Mouse (Mus musculus): Measurements from ENCODE around the gene Timm17a. TPM values are rescaled to one million over a fixed set of nuclear protein-coding genes. Genes with fewer than 3 reads are reported as not detected.

Timm17a gene
- 203 and 204 TPM in 2 replicates for polyA plus RNA-seq (2015; fragmentation: Nextera tagmentation; extraction: Ambion mirVana)

- Histone ChIP-seq H3K9ac (peak within 1 kb of the TSS; percentile 90), H3K4me2 (peak within 1 kb of the TSS; percentile 82), H3K4me3 (replicated peaks) (peak within 1 kb of the TSS; percentile 88), H3K27me3 (no peaks in the 10 kb centered on the region), H3K27ac (peak within 1 kb of the TSS; percentile 70), H3K36me3 (peaks cover 16% of the 10 kb centered on the region), H3K4me1 (replicated peaks) (peaks cover 30% of the 10 kb centered on the region), H3K9me3 (replicated peaks) (no peaks in the 10 kb centered on the region)
- WGBS (ENCODE audit: insufficient replicate concordance) = under 1% methylated on average over 51 of the region's 51 CpGs
- peak; percentile 100 for ATAC-seq (ENCODE audit: low read depth)
- DNase-seq = peak; percentile 89
These were observed at the start of gene Timm17a for GRCm38 (mm10) chr1:135313284-135314031. TSS of gene Timm17a (minus strand) at chr1:135313778.

- no peaks in the 10 kb centered on the region for H3K9me3 ChIP-seq (replicated peaks)
- H3K4me2 ChIP-seq = no peak overlapping the region
- H3K27ac ChIP-seq = no peak overlapping the region
- ATAC-seq (ENCODE audit: low read depth) = no peak
- DNase-seq = no peak
- no peaks in the 10 kb centered on the region for H3K4me1 ChIP-seq (replicated peaks)
- no peaks in the 10 kb centered on the region for H3K36me3 ChIP-seq
- H3K4me3 ChIP-seq (replicated peaks) = no peak overlapping the region
- 0 out of 2 replicates have a peak, but pooled peaks cover 7% of the 10 kb centered on the region for H3K27me3 ChIP-seq
- H3K9ac ChIP-seq = no peak overlapping the region
These were observed 48.5 kb upstream of the Timm17a start for GRCm38 (mm10) chr1:135362115-135362514.

DNA sequence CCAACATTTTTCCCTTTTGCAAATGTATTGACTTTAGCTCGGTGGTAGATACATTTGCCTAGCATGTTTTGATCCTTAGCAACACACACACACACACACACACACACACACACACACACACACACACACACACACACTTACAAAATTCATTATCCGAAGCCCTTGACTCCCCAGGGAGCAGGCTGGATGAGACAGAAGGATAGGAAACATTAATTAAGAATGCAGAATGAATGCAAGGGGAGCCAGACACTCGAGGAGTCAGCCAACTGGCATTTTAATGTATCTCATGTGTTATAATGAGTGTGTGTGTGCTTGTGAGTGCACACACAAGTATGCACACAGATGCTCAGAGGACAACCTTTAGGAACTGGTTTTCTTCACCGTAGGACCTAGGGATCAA is 47.9 kb upstream of the Timm17a start:
- Histone ChIP-seq H3K9ac (no peak overlapping the region), H3K9me3 (replicated peaks) (no peaks in the 10 kb centered on the region), H3K4me3 (replicated peaks) (no peak overlapping the region), H3K36me3 (no peaks in the 10 kb centered on the region), H3K4me1 (replicated peaks) (no peaks in the 10 kb centered on the region), H3K27ac (no peak overlapping the region), H3K27me3 (0 out of 2 replicates have a peak, but pooled peaks cover 5% of the 10 kb centered on the region), H3K4me2 (no peak overlapping the region)
- DNase-seq (no peak), ATAC-seq (ENCODE audit: low read depth) (no peak)
- 57% methylated on average over 4 of the region's 4 CpGs for WGBS (ENCODE audit: insufficient replicate concordance)

GRCm38 (mm10) chr1:135359071-135359470 is 45.5 kb upstream of the Timm17a start:
- Histone ChIP-seq H3K4me3 (replicated peaks) (no peak overlapping the region), H3K4me1 (replicated peaks) (no peaks in the 10 kb centered on the region), H3K9ac (no peak overlapping the region), H3K4me2 (no peak overlapping the region), H3K36me3 (no peaks in the 10 kb centered on the region), H3K27ac (no peak overlapping the region), H3K27me3 (no peaks in the 10 kb centered on the region), H3K9me3 (replicated peaks) (no peaks in the 10 kb centered on the region)
- WGBS (ENCODE audit: insufficient replicate concordance) = 29% methylated on average over 2 of the region's 2 CpGs
- no peak for ATAC-seq (ENCODE audit: low read depth)
- no peak for DNase-seq

- Histone ChIP-seq H3K27me3 (no peaks in the 10 kb centered on the region), H3K4me1 (replicated peaks) (no peaks in the 10 kb centered on the region), H3K27ac (no peak overlapping the region), H3K36me3 (no peaks in the 10 kb centered on the region), H3K9me3 (replicated peaks) (no peaks in the 10 kb centered on the region), H3K4me2 (no peak overlapping the region), H3K4me3 (replicated peaks) (no peak overlapping the region), H3K9ac (no peak overlapping the region)
- DNase-seq (no peak), ATAC-seq (ENCODE audit: low read depth) (no peak)
- 52% methylated on average over 3 of the region's 3 CpGs for WGBS (ENCODE audit: insufficient replicate concordance)
These were observed 38.4 kb upstream of the Timm17a start for GRCm38 (mm10) chr1:135351953-135352352.

GRCm38 (mm10) chr1:135347498-135348169 is 34.1 kb upstream of the Timm17a start:
- Histone ChIP-seq H3K9ac (no peak overlapping the region), H3K4me1 (replicated peaks) (no peaks in the 10 kb centered on the region), H3K9me3 (replicated peaks) (no peaks in the 10 kb centered on the region), H3K27me3 (no peaks in the 10 kb centered on the region), H3K36me3 (no peaks in the 10 kb centered on the region), H3K27ac (no peak overlapping the region), H3K4me3 (replicated peaks) (no peak overlapping the region), H3K4me2 (no peak overlapping the region)
- ATAC-seq (ENCODE audit: low read depth) = no peak
- no peak for DNase-seq
- WGBS (ENCODE audit: insufficient replicate concordance) = 54% methylated on average over 4 of the region's 4 CpGs

- 35% methylated on average over 3 of the region's 3 CpGs for WGBS (ENCODE audit: insufficient replicate concordance)
- no peaks in the 10 kb centered on the region for H3K9me3 ChIP-seq (replicated peaks)
- H3K9ac ChIP-seq = no peak overlapping the region
- H3K27ac ChIP-seq = no peak overlapping the region
- ATAC-seq (ENCODE audit: low read depth) (no peak), DNase-seq (no peak)
- no peaks in the 10 kb centered on the region for H3K4me1 ChIP-seq (replicated peaks)
- H3K36me3 ChIP-seq = no peaks in the 10 kb centered on the region
- no peak overlapping the region for H3K4me2 ChIP-seq
- no peak overlapping the region for H3K4me3 ChIP-seq (replicated peaks)
- H3K27me3 ChIP-seq = no peaks in the 10 kb centered on the region
These were observed 33.3 kb upstream of the Timm17a start for GRCm38 (mm10) chr1:135346891-135347290.

DNA sequence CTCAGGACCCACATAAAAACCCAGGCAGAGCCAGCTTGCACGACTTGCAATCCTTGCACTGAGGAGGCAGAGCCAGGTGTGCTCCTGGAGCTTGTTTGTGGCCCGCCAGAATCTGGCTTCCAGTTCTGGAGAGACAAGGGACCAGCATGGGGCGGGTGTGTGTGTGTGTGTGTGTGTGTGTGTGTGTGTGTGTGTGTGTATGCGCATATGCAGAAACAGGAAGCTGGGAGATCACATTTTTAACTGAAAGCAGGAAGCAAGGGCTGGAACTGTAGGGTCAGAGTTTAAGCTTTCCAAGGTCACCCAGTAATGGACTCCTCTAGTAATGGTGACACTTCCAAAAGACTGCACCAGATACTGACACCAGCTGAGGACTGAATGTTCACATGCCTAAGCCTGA is 30.4 kb upstream of the Timm17a start:
- Histone ChIP-seq H3K27me3 (no peaks in the 10 kb centered on the region), H3K4me1 (replicated peaks) (no peaks in the 10 kb centered on the region), H3K36me3 (no peaks in the 10 kb centered on the region), H3K4me3 (replicated peaks) (no peak overlapping the region), H3K4me2 (no peak overlapping the region), H3K27ac (no peak overlapping the region), H3K9me3 (replicated peaks) (no peaks in the 10 kb centered on the region), H3K9ac (no peak overlapping the region)
- ATAC-seq (ENCODE audit: low read depth) (no peak), DNase-seq (no peak)
- WGBS (ENCODE audit: insufficient replicate concordance) = 32% methylated on average over 4 of the region's 4 CpGs

DNA sequence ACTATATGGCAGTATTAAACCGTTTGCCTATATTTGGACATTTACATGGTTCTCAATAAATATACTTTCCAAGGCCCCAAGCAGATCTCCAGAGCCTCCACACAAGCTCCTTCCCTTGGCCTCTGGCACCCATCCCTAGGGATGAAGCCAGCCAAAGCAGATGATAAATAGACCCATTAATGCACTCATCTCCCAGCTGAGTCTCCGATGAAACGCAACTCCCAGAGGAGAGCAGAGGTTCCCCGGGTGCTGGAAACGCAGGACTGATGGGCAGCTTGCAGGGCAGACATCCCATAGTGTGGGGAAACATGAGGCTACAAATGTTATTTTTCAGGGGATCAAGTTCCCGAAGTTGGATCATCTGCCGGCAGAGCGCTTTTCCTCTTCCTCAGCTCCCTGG is 28.4 kb upstream of the Timm17a start:
- no peak overlapping the region for H3K4me3 ChIP-seq (replicated peaks)
- no peaks in the 10 kb centered on the region for H3K9me3 ChIP-seq (replicated peaks)
- H3K36me3 ChIP-seq = no peaks in the 10 kb centered on the region
- DNase-seq (no peak), ATAC-seq (ENCODE audit: low read depth) (no peak)
- no peak overlapping the region for H3K9ac ChIP-seq
- no peak overlapping the region for H3K27ac ChIP-seq
- WGBS (ENCODE audit: insufficient replicate concordance) = 77% methylated on average over 8 of the region's 8 CpGs
- H3K27me3 ChIP-seq = no peaks in the 10 kb centered on the region
- H3K4me1 ChIP-seq (replicated peaks) = no peaks in the 10 kb centered on the region
- no peak overlapping the region for H3K4me2 ChIP-seq

DNA sequence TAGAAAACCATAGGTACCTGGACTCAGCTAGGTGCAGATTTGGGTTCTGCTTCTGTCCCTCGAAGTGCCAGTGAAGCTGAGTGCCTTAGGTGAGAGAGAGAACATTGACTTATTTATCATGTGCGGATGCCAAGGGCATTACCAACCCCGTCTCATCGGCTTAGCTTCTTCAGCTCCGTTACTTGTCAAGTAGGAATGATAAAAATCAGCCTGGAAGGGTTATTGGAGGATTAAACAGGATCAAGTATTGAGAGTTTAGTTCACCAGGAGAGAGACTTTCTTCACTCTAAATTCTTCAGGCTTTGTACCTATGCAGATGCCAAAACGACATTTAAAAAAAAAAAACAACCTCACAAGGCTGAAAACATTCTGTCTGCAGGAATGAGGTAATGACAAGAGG is 17.0 kb upstream of the Timm17a start:
- Histone ChIP-seq H3K9ac (no peak overlapping the region), H3K27me3 (peaks cover 12% of the 10 kb centered on the region; the same call in 1 of the 2 replicates), H3K36me3 (no peaks in the 10 kb centered on the region), H3K4me3 (replicated peaks) (no peak overlapping the region), H3K9me3 (replicated peaks) (no peaks in the 10 kb centered on the region), H3K27ac (no peak overlapping the region), H3K4me1 (replicated peaks) (no peaks in the 10 kb centered on the region), H3K4me2 (no peak overlapping the region)
- WGBS (ENCODE audit: insufficient replicate concordance) = 61% methylated on average over 6 of the region's 6 CpGs
- no peak for ATAC-seq (ENCODE audit: low read depth)
- DNase-seq = no peak

DNA sequence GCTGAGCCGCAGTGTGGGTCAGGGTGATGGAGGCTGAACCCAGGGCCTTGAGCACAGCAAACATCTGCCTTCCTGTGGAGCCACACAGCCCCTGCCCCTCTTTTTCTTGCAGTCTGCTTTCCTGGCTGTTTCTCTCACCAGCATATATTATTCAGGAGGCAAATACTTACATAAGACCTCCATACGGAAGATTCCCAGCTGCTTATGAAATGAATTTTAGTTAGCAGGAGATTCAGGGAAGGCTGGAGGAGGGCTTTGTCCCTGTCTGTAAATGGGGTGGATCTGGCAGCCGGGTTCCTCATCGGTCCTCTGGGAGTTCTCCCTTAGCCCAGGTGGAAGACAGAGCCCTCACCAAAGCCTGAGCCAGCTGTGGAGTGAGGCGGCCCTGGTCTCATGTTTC is 14.8 kb upstream of the Timm17a start:
- no peak overlapping the region for H3K9ac ChIP-seq
- no peak overlapping the region for H3K4me3 ChIP-seq (replicated peaks)
- no peak for ATAC-seq (ENCODE audit: low read depth)
- H3K4me2 ChIP-seq = no peak overlapping the region
- 60% methylated on average over 5 of the region's 5 CpGs for WGBS (ENCODE audit: insufficient replicate concordance)
- H3K36me3 ChIP-seq = no peaks in the 10 kb centered on the region
- peaks cover 27% of the 10 kb centered on the region for H3K27me3 ChIP-seq
- no peaks in the 10 kb centered on the region for H3K4me1 ChIP-seq (replicated peaks)
- H3K9me3 ChIP-seq (replicated peaks) = no peaks in the 10 kb centered on the region
- H3K27ac ChIP-seq = no peak overlapping the region
- DNase-seq = no peak

DNA sequence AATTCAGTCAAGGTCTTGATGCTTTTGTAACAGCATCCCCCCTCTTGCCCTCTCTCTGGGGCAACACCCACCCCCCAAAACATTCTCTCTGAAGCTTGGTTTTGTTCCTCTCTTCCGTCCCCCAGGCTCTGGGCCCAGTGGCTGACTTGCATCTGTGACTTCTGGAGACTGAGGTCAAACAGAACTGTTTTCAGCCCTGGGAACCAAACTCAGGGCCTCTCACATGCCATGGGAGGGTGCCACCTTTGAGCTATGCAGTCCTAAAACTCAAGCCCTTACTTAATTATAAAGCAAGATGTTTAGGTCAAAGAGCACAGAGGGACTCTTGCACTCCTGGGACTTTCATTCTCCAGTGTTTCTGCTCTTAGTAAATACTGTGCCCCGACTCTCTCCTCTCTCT is 12.4 kb upstream of the Timm17a start:
- DNase-seq (no peak), ATAC-seq (ENCODE audit: low read depth) (no peak)
- Histone ChIP-seq H3K36me3 (no peaks in the 10 kb centered on the region), H3K9me3 (replicated peaks) (no peaks in the 10 kb centered on the region), H3K27me3 (peaks cover 38% of the 10 kb centered on the region), H3K4me1 (replicated peaks) (no peaks in the 10 kb centered on the region), H3K9ac (no peak overlapping the region), H3K4me2 (no peak overlapping the region), H3K27ac (no peak overlapping the region), H3K4me3 (replicated peaks) (no peak overlapping the region)
- WGBS (ENCODE audit: insufficient replicate concordance) = 53% methylated on average over 2 of the region's 2 CpGs

Measured in liver, embryonic 13.5 days (tissue).